Mouse (Mus musculus): ENCODE data around the gene Adm2.

DNA sequence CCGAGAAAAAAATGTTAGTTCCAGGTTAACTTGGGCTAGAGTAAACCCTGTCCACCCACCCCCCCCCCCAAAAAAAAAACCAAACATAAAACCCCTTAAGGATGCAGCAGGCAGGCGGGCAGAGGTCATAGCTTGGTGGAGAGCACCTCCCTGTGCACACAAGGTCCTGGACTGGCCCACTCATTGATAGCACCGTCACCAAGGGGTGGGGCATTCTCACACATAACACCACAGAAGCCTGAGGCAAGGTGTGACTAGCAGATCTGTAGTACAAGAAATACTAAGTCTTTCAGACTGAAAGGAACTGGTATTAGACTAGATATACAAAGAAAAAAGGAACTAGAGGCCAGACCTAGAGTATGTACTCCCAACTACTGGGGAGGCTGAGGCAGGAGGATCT lies 31.0 kb upstream of the Adm2 start:
- no peak for TF ChIP-seq CTCF (IDR thresholded peaks at IDR 0.05; ENCODE audit: control insufficient read depth, insufficient read depth, insufficient replicate concordance, low read depth, low read length)
- no peak for TF ChIP-seq POLR2A (IDR thresholded peaks at IDR 0.05; ENCODE audit: control insufficient read depth, low read depth, low read length)
